Mouse (Mus musculus): ENCODE measurements at regions not wholly inside any gene's neighbourhood (a gene's known extent, or its start where the extent isn't known, plus 50 kb on each side); places are given as distances from the start of the nearest gene placed in this dataset.

DNA sequence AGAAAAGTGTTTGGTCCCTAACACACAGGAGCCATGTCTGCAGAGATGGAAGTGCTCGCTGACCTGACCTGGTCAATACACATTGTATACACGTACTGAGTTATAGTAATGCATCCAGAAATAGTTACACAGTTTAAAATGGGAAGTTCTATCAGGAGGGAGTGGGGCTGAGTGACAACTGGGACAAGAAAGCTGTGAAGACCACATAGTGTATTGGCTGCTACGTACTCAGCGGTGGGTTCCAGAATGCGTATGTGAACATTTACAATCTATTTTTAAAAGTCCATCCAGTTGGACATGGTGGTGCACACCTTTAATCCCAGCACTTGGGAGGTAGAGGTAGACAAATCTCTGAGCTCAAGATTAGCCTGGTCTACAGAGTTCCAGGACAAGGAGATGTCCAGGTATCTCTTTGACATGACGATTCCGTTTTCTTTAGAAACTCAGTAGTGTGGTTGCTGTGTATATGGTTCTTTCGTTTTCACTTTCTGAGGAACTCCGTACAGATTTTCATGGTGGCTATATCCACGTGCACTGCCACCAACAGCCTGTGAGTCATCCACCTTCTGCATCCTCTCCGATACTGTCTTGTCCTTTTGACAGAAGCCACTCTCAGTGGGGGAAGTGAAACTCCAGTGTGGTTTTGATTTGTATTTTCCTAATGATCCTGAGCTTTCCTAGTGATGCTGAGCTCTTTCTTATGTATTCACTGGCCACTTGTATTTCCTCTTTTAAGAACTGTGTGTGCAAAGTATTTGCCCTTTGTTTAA lies 110.1 kb upstream of the Pde7b start:
- 89% methylated on average over 11 of the region's 11 CpGs for WGBS
- no peak overlapping the region for H3K9ac ChIP-seq (replicated peaks; ENCODE audit: low read length)
- no peaks in the 10 kb centered on the region for H3K27me3 ChIP-seq (ENCODE audit: control insufficient read depth, insufficient read depth, low read length)
- no peaks in the 10 kb centered on the region for H3K36me3 ChIP-seq (replicated peaks; ENCODE audit: control insufficient read depth, insufficient read depth, low read depth, low read length)
- H3K4me3 ChIP-seq (ENCODE audit: low read depth, low read length), result no peak overlapping the region
- H3K4me1 ChIP-seq (ENCODE audit: control insufficient read depth, insufficient read depth, low read length), result no peaks in the 10 kb centered on the region
- DNase-seq (ENCODE audit: low spot score), result no peak
- ATAC-seq (replicated peaks; ENCODE audit: insufficient number of reproducible peaks, low FRiP score, low TSS enrichment, low read depth), result no peak
- no peaks in the 10 kb centered on the region for H3K9me3 ChIP-seq (replicated peaks; ENCODE audit: control insufficient read depth, low read length)
- H3K27ac ChIP-seq (replicated peaks; ENCODE audit: low read depth, low read length), result no peak overlapping the region
- H3K4me2 ChIP-seq (ENCODE audit: low read depth, low read length), result no peak overlapping the region

- ATAC-seq (replicated peaks; ENCODE audit: insufficient number of reproducible peaks, low FRiP score, low TSS enrichment, low read depth) (no peak), DNase-seq (ENCODE audit: low spot score) (no peak)
- no peaks in the 10 kb centered on the region for H3K36me3 ChIP-seq (replicated peaks; ENCODE audit: control insufficient read depth, insufficient read depth, low read depth, low read length)
- no peaks in the 10 kb centered on the region for H3K27me3 ChIP-seq (ENCODE audit: control insufficient read depth, insufficient read depth, low read length)
- no peak overlapping the region for H3K4me2 ChIP-seq (ENCODE audit: low read depth, low read length)
- H3K9ac ChIP-seq (replicated peaks; ENCODE audit: low read length), result no peak overlapping the region
- WGBS, result 65% methylated on average over 1 of the region's 1 CpGs
- H3K27ac ChIP-seq (replicated peaks; ENCODE audit: low read depth, low read length), result no peak overlapping the region
- H3K4me1 ChIP-seq (ENCODE audit: control insufficient read depth, insufficient read depth, low read length), result no peaks in the 10 kb centered on the region
- no peaks in the 10 kb centered on the region for H3K9me3 ChIP-seq (replicated peaks; ENCODE audit: control insufficient read depth, low read length)
- no peak overlapping the region for H3K4me3 ChIP-seq (ENCODE audit: low read depth, low read length)
These were observed 103.4 kb upstream of the Pde7b start for GRCm38 (mm10) chr10:20828304-20828703.

DNA sequence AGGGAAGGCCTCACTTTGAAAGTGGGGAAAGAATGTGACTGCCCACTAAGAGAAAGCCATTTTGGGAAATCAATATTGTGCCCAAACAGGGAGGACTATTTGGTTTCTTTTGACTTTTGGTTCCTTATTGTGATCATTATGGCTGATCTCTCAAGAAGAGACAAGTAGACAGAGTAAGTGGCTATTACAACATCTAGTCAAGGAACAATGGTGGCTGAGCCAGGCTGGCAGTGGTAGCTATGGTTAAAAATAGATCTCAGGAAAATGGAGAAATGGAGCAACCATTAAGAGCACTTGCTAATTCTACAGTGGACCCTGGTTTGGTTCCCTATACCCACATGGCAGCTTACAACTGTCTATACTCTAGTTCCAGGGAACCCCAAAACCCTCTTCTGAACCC lies 102.6 kb upstream of the Pde7b start:
- DNase-seq (ENCODE audit: low spot score), result no peak
- Histone ChIP-seq H3K27me3 (ENCODE audit: control insufficient read depth, insufficient read depth, low read length) (no peaks in the 10 kb centered on the region), H3K4me3 (ENCODE audit: low read depth, low read length) (no peak overlapping the region), H3K9ac (replicated peaks; ENCODE audit: low read length) (no peak overlapping the region), H3K4me1 (ENCODE audit: control insufficient read depth, insufficient read depth, low read length) (no peaks in the 10 kb centered on the region), H3K9me3 (replicated peaks; ENCODE audit: control insufficient read depth, low read length) (no peaks in the 10 kb centered on the region), H3K27ac (replicated peaks; ENCODE audit: low read depth, low read length) (no peak overlapping the region), H3K4me2 (ENCODE audit: low read depth, low read length) (no peak overlapping the region), H3K36me3 (replicated peaks; ENCODE audit: control insufficient read depth, insufficient read depth, low read depth, low read length) (no peaks in the 10 kb centered on the region)
- no peak for ATAC-seq (replicated peaks; ENCODE audit: insufficient number of reproducible peaks, low FRiP score, low TSS enrichment, low read depth)

- Histone ChIP-seq H3K27me3 (ENCODE audit: control insufficient read depth, insufficient read depth, low read length) (no peaks in the 10 kb centered on the region), H3K9me3 (replicated peaks; ENCODE audit: control insufficient read depth, low read length) (no peaks in the 10 kb centered on the region), H3K4me2 (ENCODE audit: low read depth, low read length) (no peak overlapping the region), H3K9ac (replicated peaks; ENCODE audit: low read length) (no peak overlapping the region), H3K4me3 (ENCODE audit: low read depth, low read length) (no peak overlapping the region), H3K36me3 (replicated peaks; ENCODE audit: control insufficient read depth, insufficient read depth, low read depth, low read length) (no peaks in the 10 kb centered on the region), H3K4me1 (ENCODE audit: control insufficient read depth, insufficient read depth, low read length) (no peaks in the 10 kb centered on the region), H3K27ac (replicated peaks; ENCODE audit: low read depth, low read length) (no peak overlapping the region)
- ATAC-seq (replicated peaks; ENCODE audit: insufficient number of reproducible peaks, low FRiP score, low TSS enrichment, low read depth), result no peak
- 79% methylated on average over 4 of the region's 4 CpGs for WGBS
- DNase-seq (ENCODE audit: low spot score), result no peak
These were observed 93.7 kb upstream of the Pde7b start for GRCm38 (mm10) chr10:20818548-20818947.

GRCm38 (mm10) chr10:20799792-20800191 lies 74.9 kb upstream of the Pde7b start:
- DNase-seq (ENCODE audit: low spot score), result no peak
- H3K27ac ChIP-seq (replicated peaks; ENCODE audit: low read depth, low read length), result no peak overlapping the region
- WGBS, result 60% methylated on average over 7 of the region's 7 CpGs
- no peak overlapping the region for H3K4me3 ChIP-seq (ENCODE audit: low read depth, low read length)
- H3K4me1 ChIP-seq (ENCODE audit: control insufficient read depth, insufficient read depth, low read length), result no peaks in the 10 kb centered on the region
- no peaks in the 10 kb centered on the region for H3K27me3 ChIP-seq (ENCODE audit: control insufficient read depth, insufficient read depth, low read length)
- no peak overlapping the region for H3K9ac ChIP-seq (replicated peaks; ENCODE audit: low read length)
- H3K4me2 ChIP-seq (ENCODE audit: low read depth, low read length), result no peak overlapping the region
- no peaks in the 10 kb centered on the region for H3K9me3 ChIP-seq (replicated peaks; ENCODE audit: control insufficient read depth, low read length)
- no peak for ATAC-seq (replicated peaks; ENCODE audit: insufficient number of reproducible peaks, low FRiP score, low TSS enrichment, low read depth)
- no peaks in the 10 kb centered on the region for H3K36me3 ChIP-seq (replicated peaks; ENCODE audit: control insufficient read depth, insufficient read depth, low read depth, low read length)

- Histone ChIP-seq H3K9me3 (replicated peaks; ENCODE audit: control insufficient read depth, low read length) (no peaks in the 10 kb centered on the region), H3K27ac (replicated peaks; ENCODE audit: low read depth, low read length) (no peak overlapping the region), H3K4me3 (ENCODE audit: low read depth, low read length) (no peak overlapping the region), H3K4me1 (ENCODE audit: control insufficient read depth, insufficient read depth, low read length) (no peaks in the 10 kb centered on the region), H3K27me3 (ENCODE audit: control insufficient read depth, insufficient read depth, low read length) (no peaks in the 10 kb centered on the region), H3K9ac (replicated peaks; ENCODE audit: low read length) (no peak overlapping the region), H3K36me3 (replicated peaks; ENCODE audit: control insufficient read depth, insufficient read depth, low read depth, low read length) (no peaks in the 10 kb centered on the region), H3K4me2 (ENCODE audit: low read depth, low read length) (no peak overlapping the region)
- WGBS, result 86% methylated on average over 2 of the region's 2 CpGs
- DNase-seq (ENCODE audit: low spot score) (no peak), ATAC-seq (replicated peaks; ENCODE audit: insufficient number of reproducible peaks, low FRiP score, low TSS enrichment, low read depth) (no peak)
These were observed 73.5 kb upstream of the Pde7b start for GRCm38 (mm10) chr10:20798400-20798799.

DNA sequence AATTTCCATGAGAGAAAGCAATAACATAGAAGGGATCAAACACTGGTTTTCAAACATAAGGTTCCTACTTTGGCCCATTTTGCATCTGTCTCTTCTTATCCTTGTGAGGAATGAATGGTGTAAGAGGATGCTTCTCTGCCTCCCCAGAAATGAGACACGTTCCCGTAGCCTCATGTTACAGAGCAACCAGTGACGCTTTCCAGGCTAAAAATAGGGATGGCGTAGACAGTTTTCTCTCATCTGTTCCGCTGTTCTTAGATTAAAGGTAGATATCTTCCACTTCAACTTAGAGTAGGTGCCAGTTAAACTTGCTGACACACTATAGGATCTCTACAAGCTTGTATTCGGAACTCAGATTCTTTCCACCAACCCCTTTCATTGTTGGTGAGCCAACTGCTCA lies 69.1 kb upstream of the Pde7b start:
- no peaks in the 10 kb centered on the region for H3K4me1 ChIP-seq (ENCODE audit: control insufficient read depth, insufficient read depth, low read length)
- H3K4me2 ChIP-seq (ENCODE audit: low read depth, low read length), result no peak overlapping the region
- no peak overlapping the region for H3K27ac ChIP-seq (replicated peaks; ENCODE audit: low read depth, low read length)
- H3K9ac ChIP-seq (replicated peaks; ENCODE audit: low read length), result no peak overlapping the region
- H3K4me3 ChIP-seq (ENCODE audit: low read depth, low read length), result no peak overlapping the region
- H3K36me3 ChIP-seq (replicated peaks; ENCODE audit: control insufficient read depth, insufficient read depth, low read depth, low read length), result no peaks in the 10 kb centered on the region
- no peaks in the 10 kb centered on the region for H3K27me3 ChIP-seq (ENCODE audit: control insufficient read depth, insufficient read depth, low read length)
- no peak for ATAC-seq (replicated peaks; ENCODE audit: insufficient number of reproducible peaks, low FRiP score, low TSS enrichment, low read depth)
- DNase-seq (ENCODE audit: low spot score), result no peak
- H3K9me3 ChIP-seq (replicated peaks; ENCODE audit: control insufficient read depth, low read length), result no peaks in the 10 kb centered on the region
- WGBS, result 76% methylated on average over 6 of the region's 6 CpGs

DNA sequence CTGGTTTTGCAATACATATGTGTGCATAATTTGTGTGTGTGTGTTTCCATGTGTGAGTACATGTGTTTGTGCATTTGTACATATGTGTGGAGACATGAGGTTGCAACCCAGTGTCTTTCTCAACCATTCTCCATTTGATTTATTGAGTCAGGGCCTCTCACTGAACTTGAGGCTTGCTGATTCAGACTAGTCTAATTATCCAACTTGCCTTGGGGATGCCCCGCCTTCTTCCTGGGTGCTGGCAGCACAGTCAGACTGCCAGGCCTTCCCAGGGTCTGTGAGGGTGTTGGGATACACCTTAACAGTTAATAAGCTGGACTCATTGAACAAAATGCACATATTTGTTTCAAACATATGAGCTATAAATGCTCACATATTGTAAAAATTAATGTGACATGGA lies 56.1 kb upstream of the Pde7b start:
- no peaks in the 10 kb centered on the region for H3K9me3 ChIP-seq (replicated peaks; ENCODE audit: control insufficient read depth, low read length)
- H3K9ac ChIP-seq (replicated peaks; ENCODE audit: low read length), result no peak overlapping the region
- no peaks in the 10 kb centered on the region for H3K36me3 ChIP-seq (replicated peaks; ENCODE audit: control insufficient read depth, insufficient read depth, low read depth, low read length)
- H3K4me2 ChIP-seq (ENCODE audit: low read depth, low read length), result no peak overlapping the region
- ATAC-seq (replicated peaks; ENCODE audit: insufficient number of reproducible peaks, low FRiP score, low TSS enrichment, low read depth) (no peak), DNase-seq (ENCODE audit: low spot score) (no peak)
- H3K4me1 ChIP-seq (ENCODE audit: control insufficient read depth, insufficient read depth, low read length), result no peaks in the 10 kb centered on the region
- no peak overlapping the region for H3K27ac ChIP-seq (replicated peaks; ENCODE audit: low read depth, low read length)
- 90% methylated on average over 1 of the region's 1 CpGs for WGBS
- no peaks in the 10 kb centered on the region for H3K27me3 ChIP-seq (ENCODE audit: control insufficient read depth, insufficient read depth, low read length)
- no peak overlapping the region for H3K4me3 ChIP-seq (ENCODE audit: low read depth, low read length)

Data from embryonic facial prominence, embryonic 11.5 days (tissue).